Mouse (Mus musculus): ENCODE results near the gene Ush2a. TPM values are rescaled to one million over a fixed set of nuclear protein-coding genes. Genes with fewer than 3 reads are reported as not detected.

Ush2a gene
- total RNA-seq, 1 experiment from 2014 or later, result not detected

DNA sequence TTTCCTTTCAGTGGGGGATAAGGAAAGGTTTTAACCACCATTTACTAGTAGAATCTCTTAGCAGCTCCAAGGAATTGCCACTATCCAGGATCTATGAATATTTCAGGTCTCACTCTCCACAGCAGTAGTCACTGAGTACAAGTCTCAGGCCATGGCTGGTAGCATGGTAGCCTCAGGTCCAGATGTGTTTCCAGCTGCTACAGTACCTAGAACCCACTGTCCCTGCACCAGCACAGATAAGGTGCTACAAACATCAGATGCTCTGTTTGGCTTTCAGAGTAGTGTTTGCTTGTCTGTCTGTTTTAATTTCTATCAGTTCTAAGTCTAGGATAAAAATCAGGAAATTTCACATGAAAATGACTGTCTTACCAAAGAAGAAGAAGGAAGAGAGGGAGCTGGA lies 202.8 kb downstream of the Ush2a start:
- ATAC-seq (replicated peaks in 1 of 2; ENCODE audit: insufficient read depth in 1 of 2, low FRiP score in 2 of 2, low TSS enrichment in 1 of 2, low read depth in 1 of 2, poor library complexity in 2 of 2, severe bottlenecking in 2 of 2), result no peak

DNA sequence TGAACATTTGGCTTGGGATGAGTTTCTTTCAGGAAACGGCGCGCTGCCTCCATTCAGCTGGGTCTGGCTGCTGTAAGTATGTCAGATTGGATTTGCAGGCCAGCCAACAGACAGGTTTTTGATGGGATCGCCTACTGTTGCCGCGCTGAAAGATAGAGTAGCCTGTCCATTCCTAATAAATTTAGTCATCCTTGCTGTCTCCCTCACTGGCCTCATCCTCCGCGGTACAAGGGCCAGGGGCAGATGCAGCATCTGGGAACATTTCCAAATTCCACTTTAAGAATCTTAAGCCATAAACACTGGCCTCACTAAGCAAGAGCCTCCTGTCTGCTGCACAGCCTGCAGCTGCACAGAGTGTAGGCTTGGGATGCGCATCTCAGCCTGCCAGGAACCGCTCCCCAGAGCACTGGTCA lies 206.6 kb downstream of the Ush2a start:
- ATAC-seq (replicated peaks in 1 of 2; ENCODE audit: insufficient read depth in 1 of 2, low FRiP score in 2 of 2, low TSS enrichment in 1 of 2, low read depth in 1 of 2, poor library complexity in 2 of 2, severe bottlenecking in 2 of 2), result no peak

DNA sequence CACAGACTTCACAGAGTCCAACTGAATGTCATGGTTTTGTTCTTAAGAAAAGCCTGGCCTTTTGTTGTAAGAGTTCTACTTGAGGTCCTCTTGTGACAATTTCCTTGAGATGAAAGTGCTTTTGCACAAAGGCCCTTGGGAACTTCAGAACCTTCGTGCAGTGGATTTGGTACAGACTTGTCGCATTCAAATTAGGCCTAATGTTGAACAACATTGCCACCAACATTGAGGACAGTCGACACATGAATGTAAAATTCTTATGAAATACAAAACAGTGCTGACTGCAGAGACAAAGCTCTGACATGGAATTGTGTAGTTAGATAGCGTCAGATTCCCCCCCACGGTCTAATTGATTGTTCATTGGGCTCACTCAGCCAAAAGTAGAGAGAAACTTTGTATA lies 243.1 kb downstream of the Ush2a start:
- ATAC-seq (replicated peaks in 1 of 2; ENCODE audit: insufficient read depth in 1 of 2, low FRiP score in 2 of 2, low TSS enrichment in 1 of 2, low read depth in 1 of 2, poor library complexity in 2 of 2, severe bottlenecking in 2 of 2), result no peak

DNA sequence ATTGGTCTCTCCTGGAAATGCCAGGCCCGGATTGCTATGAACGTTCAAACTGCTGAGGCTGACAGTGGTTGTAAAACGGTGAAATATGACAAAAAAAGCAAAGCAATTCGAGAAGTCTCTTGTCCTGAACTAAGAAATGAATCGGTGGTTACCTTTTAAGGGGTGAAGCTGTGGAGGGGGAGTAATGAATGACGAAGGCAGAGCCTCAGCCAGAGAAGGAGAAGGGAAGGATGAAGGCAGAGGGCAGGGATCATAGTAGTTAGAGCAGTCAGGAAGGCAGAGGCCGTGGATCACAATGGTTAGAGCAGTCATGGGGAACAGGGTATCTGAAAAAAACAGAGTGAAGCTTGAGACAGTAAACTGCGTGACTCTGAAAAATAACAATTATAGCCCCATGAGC lies 257.0 kb downstream of the Ush2a start:
- no peak for ATAC-seq (replicated peaks in 1 of 2; ENCODE audit: insufficient read depth in 1 of 2, low FRiP score in 2 of 2, low TSS enrichment in 1 of 2, low read depth in 1 of 2, poor library complexity in 2 of 2, severe bottlenecking in 2 of 2)

DNA sequence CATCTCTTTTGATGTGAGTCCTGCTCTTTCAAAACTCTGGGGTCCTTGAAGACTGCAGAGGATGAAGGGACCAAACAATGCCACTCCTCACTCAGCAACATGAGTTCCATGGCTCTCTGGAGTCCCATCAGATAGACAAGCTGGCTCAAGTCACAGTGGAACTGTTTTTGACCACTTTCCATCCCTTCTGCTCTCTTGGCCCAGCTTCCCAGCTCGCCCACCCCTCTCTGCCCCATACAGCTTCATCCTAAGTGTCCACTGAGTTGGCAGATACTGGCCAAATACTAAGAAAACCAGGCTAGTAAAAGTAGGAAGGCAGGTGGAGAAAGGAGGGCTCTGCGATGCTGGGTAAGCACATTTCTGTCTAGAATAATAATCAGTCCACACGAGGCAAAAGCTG lies 265.6 kb downstream of the Ush2a start:
- no peak for ATAC-seq (replicated peaks in 1 of 2; ENCODE audit: insufficient read depth in 1 of 2, low FRiP score in 2 of 2, low TSS enrichment in 1 of 2, low read depth in 1 of 2, poor library complexity in 2 of 2, severe bottlenecking in 2 of 2)

GRCm38 (mm10) chr1:188529606-188530131 lies 267.8 kb downstream of the Ush2a start:
- no peak for ATAC-seq (replicated peaks in 1 of 2; ENCODE audit: insufficient read depth in 1 of 2, low FRiP score in 2 of 2, low TSS enrichment in 1 of 2, low read depth in 1 of 2, poor library complexity in 2 of 2, severe bottlenecking in 2 of 2)

GRCm38 (mm10) chr1:188537021-188537420 lies 275.2 kb downstream of the Ush2a start:
- peak; percentile 82 to 97 for ATAC-seq (replicated peaks in 1 of 2; ENCODE audit: insufficient read depth in 1 of 2, low FRiP score in 2 of 2, low TSS enrichment in 1 of 2, low read depth in 1 of 2, poor library complexity in 2 of 2, severe bottlenecking in 2 of 2)

GRCm38 (mm10) chr1:188539621-188540020 lies 277.8 kb downstream of the Ush2a start:
- no peak for ATAC-seq (replicated peaks in 1 of 2; ENCODE audit: insufficient read depth in 1 of 2, low FRiP score in 2 of 2, low TSS enrichment in 1 of 2, low read depth in 1 of 2, poor library complexity in 2 of 2, severe bottlenecking in 2 of 2)

- ATAC-seq (replicated peaks in 1 of 2; ENCODE audit: insufficient read depth in 1 of 2, low FRiP score in 2 of 2, low TSS enrichment in 1 of 2, low read depth in 1 of 2, poor library complexity in 2 of 2, severe bottlenecking in 2 of 2), result no peak
These were observed 279.7 kb downstream of the Ush2a start for GRCm38 (mm10) chr1:188541492-188541891.

DNA sequence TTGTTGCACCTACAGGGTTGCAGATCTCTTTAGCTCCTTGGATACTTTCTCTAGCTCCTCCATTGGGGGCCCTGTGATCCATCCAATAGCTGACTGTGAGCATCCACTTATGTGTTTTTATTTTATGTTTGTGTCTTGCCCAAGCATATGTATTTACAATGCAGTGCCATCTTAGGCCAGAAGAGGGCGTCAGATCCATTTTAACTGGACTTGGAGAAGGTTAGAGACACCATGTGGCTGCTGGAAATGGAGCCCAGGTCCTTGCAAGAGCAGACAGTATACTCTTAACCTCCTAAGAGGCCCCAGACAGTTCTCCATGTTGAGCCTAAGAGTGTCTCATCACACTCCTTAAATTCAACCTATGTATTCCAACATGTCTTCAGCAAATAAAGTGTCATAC lies 281.5 kb downstream of the Ush2a start:
- no peak for ATAC-seq (replicated peaks in 1 of 2; ENCODE audit: insufficient read depth in 1 of 2, low FRiP score in 2 of 2, low TSS enrichment in 1 of 2, low read depth in 1 of 2, poor library complexity in 2 of 2, severe bottlenecking in 2 of 2)

DNA sequence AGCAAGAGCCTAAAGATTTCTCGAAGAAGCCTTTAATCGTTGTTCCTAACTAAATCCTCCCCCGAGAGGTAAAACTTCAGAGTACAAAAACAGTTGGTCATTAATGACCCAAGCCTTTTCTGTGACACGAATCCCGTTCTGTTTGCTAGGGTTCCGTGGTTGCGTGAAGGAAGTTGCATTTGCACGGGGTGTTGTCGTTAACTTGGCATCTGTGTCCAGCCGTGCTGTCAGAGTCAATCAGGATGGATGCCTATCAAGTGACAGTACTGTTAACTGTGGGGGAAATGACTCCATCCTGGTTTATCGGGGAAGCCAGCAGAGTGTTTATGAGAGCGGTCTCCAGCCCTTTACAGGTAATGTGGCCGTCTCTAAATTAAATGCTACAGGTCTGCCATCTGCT lies 287.9 kb downstream of the Ush2a start:
- ATAC-seq (replicated peaks in 1 of 2; ENCODE audit: insufficient read depth in 1 of 2, low FRiP score in 2 of 2, low TSS enrichment in 1 of 2, low read depth in 1 of 2, poor library complexity in 2 of 2, severe bottlenecking in 2 of 2), result no peak

- no peak for ATAC-seq (replicated peaks in 1 of 2; ENCODE audit: insufficient read depth in 1 of 2, low FRiP score in 2 of 2, low TSS enrichment in 1 of 2, low read depth in 1 of 2, poor library complexity in 2 of 2, severe bottlenecking in 2 of 2)
These were observed 290.0 kb downstream of the Ush2a start for GRCm38 (mm10) chr1:188551802-188552201.

DNA sequence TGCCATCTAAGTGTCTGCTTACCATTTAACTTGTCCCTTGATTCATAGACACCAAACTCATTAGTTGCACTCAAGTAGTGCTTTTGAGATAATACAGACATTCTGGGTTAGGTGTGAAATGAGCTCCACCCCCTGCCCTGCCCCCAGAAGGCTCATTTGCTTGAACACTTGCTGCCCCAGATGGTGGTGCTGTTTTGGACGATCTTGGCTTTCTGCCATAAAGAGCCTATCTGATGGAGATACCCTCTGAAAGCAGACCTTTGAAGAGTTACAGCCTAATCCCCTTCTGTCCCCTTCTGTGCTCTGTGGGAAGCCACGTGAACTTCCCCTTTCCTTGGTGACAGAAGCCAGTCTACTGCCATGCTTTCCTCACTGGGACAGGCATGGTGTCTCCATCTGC lies 297.1 kb downstream of the Ush2a start:
- no peak for ATAC-seq (replicated peaks in 1 of 2; ENCODE audit: insufficient read depth in 1 of 2, low FRiP score in 2 of 2, low TSS enrichment in 1 of 2, low read depth in 1 of 2, poor library complexity in 2 of 2, severe bottlenecking in 2 of 2)

GRCm38 (mm10) chr1:188566229-188566628 lies 304.4 kb downstream of the Ush2a start:
- no peak for ATAC-seq (replicated peaks in 1 of 2; ENCODE audit: insufficient read depth in 1 of 2, low FRiP score in 2 of 2, low TSS enrichment in 1 of 2, low read depth in 1 of 2, poor library complexity in 2 of 2, severe bottlenecking in 2 of 2)

GRCm38 (mm10) chr1:188567486-188567885 lies 305.7 kb downstream of the Ush2a start:
- no peak for ATAC-seq (replicated peaks in 1 of 2; ENCODE audit: insufficient read depth in 1 of 2, low FRiP score in 2 of 2, low TSS enrichment in 1 of 2, low read depth in 1 of 2, poor library complexity in 2 of 2, severe bottlenecking in 2 of 2)

DNA sequence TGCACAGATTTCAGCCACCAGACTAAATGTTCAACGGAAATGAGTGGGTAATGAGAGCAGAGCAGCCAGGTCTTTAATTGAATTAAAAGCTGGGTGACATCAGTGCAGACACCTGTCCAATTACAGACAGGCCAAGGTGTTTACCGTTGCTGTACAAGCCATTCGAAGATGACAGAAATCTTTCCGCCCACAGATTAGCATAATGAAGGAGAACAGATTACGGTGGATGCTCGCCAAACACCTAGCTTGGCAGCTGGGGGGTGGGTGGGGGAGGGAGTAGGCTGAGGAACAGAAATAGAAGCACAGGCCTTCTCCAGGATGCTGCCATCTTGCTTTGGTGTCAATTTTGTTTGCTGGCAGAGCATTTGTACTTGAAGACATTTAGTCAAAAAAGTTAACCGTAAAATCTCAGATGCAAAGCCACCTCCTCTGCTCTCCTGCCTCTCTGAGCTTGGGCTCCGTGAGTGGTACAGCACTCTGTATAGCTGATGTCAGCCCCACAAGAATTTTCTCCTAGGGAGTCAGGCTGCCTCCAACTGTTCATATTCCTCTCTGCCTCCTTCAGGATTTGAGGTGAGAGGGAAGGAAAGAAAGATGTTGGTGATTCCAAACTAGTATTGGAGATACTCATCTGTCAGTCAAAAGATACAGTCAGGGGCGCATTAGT lies 306.6 kb downstream of the Ush2a start:
- ATAC-seq (replicated peaks in 1 of 2; ENCODE audit: insufficient read depth in 1 of 2, low FRiP score in 2 of 2, low TSS enrichment in 1 of 2, low read depth in 1 of 2, poor library complexity in 2 of 2, severe bottlenecking in 2 of 2), result no peak

GRCm38 (mm10) chr1:188576246-188576747 lies 314.5 kb downstream of the Ush2a start:
- no peak for ATAC-seq (replicated peaks in 1 of 2; ENCODE audit: insufficient read depth in 1 of 2, low FRiP score in 2 of 2, low TSS enrichment in 1 of 2, low read depth in 1 of 2, poor library complexity in 2 of 2, severe bottlenecking in 2 of 2)

GRCm38 (mm10) chr1:188577376-188577775 lies 315.6 kb downstream of the Ush2a start:
- no peak for ATAC-seq (replicated peaks in 1 of 2; ENCODE audit: insufficient read depth in 1 of 2, low FRiP score in 2 of 2, low TSS enrichment in 1 of 2, low read depth in 1 of 2, poor library complexity in 2 of 2, severe bottlenecking in 2 of 2)

DNA sequence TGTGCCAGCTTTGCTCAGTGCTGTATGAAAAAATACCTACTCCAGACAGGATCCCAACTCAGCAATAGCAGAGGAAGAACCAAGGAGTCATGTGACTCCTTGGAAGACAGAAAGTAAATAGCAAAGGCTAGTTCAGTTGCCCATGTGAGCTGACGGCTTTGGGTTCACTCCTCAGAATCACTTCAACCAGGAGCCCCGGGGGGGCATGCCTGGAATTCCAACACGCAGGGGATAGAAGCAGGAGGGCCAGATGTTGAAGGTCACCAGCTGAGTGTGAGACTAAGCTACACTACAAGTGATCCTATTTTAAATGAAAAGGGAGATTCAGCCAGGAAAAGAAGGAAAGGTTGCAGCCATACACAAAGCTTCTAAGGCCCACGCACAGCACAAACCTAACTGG lies 319.3 kb downstream of the Ush2a start:
- ATAC-seq (replicated peaks in 1 of 2; ENCODE audit: insufficient read depth in 1 of 2, low FRiP score in 2 of 2, low TSS enrichment in 1 of 2, low read depth in 1 of 2, poor library complexity in 2 of 2, severe bottlenecking in 2 of 2), result no peak
